Mouse (Mus musculus) leukemia stem cell, adult 10-12 weeks (primary cell): Measurements from ENCODE around the gene Caskin2. TPM values are rescaled to one million over a fixed set of nuclear protein-coding genes. Genes with fewer than 3 reads are reported as not detected.

Source experiments
- polyA plus RNA-seq: library from polyadenylated mRNA; stranded (reverse); fragments of >175 nt; gene quantifications from 2 replicates; pipeline ENCODE4 v1.2.3, GENCODE M21; 2012; ENCODE audit warnings: low replicate concordance

The Caskin2 gene
- 48.6 and 56.2 TPM in 2 replicates for polyA plus RNA-seq

GRCm38 (mm10) chr11:115813507-115814296 lies at the start of gene Caskin2:
Gene Caskin2 (minus strand): TSS chr11:115813639.

DNA sequence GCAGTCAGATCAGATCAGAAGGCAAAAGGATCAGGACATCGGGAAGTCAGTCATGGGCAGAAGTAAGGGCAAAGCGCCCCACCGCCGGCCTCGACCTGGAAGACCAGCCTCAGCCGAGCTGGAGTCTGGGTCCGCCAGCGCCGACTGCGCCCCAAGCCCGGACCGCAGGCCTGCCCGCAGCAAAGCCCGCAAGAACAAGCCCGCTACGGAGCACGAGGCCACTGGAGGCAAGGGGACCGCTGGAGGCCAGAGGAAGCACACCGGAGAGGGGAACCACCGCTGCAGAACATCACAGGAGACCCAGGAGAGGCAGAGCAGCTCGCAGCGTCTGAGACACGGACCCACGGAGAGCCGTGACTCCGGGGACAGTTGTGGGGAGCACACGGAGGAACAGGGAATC lies 44.9 kb upstream of the Caskin2 start, which contains the start of gene Myo15b:
Gene Myo15b, plus strand, starts transcription at position 53 of the 400 bp plus-strand sequence.

DNA sequence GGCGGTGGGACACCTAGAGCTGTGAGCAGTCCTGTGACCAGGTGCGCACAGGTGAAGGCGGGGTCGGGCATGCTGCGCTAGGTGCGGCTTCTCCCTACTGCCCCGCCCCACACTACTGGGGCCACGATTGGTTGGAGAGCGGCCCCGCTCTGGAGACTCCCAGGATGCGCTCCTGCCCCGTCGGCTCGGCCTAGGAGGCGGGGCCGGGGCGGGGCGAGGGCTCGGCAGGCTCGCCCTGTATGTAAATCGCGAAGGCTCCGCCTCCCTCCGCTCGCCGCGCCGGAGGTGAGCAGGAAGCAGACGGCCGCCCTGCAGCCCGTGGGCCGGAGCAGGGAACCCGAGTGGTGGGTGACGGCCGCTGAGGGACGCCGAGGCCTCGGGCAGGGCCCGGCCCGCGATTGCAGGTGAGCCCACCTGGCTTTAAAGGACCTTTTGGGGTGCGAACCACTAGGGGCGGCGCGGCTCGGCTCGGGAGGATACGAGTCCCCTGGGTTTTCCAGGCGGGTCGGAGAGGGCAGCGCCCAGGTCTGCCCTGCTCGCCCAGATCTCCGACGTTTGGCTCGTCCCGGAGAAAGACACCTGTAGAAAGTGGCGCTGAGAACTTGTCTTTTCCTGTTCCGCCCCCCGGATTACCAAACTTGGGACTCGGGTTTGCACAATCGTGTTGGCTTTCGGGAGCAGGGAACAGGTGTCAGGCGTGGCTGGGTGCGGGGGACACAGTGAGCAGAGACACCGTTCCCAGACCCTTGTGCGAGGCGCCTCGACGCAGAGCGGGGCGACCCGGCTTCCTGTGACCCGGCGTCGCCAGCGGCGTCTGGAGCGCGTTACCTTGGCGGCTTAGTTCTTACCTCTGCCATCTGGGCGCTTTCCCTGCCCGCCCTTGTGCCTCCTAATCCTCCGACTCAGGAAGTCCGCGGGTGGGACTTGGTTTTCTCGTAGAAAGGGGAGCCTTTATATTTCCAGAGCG lies 10.6 kb upstream of the Caskin2 start, which contains the start of gene Llgl2:
Gene Llgl2, plus strand, starts transcription at position 276 of the 967 bp plus-strand sequence.

DNA sequence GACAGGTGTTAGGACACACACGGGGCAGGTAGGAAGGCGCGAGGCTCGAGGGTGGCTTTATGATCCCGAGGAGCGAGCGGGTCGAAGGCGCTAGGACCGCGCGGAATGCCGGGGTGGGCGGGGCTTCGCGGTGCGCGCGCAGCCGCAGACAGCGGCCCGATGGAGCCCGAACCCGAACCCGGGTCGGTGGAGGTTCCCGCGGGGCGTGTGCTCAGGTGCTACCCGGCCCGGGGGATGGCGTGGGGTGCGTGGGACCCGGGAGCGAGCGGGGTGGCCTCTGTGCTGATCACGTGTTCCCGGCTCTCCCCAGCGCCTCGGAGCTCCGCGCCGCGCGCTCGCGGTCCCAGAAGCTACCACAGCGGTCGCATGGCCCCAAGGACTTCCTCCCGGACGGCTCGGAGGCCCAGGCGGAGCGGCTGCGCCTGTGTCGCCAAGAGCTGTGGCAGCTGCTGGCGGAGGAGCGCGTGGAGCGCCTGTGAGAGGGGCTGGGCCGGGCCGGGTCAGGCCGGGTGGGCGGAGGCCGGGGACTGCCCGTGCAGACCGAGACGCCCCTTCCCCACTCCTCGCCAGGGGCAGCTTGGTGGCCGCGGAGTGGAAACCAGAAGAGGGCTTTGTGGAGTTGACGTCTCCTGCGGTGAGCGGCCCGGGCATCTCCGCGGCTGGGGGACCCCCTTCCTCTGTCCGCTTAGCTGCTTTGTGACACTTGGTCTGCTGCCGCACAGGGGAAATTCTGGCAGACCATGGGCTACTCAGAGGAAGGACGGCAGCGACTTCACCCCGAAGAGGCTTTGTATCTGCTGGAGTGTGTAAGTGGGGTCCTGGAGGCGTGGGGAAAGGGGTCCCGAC lies 1.4 kb upstream of the Caskin2 start, which contains the start of gene Tsen54:
Gene Tsen54, plus strand, starts transcription at position 120 of the 846 bp plus-strand sequence.

DNA sequence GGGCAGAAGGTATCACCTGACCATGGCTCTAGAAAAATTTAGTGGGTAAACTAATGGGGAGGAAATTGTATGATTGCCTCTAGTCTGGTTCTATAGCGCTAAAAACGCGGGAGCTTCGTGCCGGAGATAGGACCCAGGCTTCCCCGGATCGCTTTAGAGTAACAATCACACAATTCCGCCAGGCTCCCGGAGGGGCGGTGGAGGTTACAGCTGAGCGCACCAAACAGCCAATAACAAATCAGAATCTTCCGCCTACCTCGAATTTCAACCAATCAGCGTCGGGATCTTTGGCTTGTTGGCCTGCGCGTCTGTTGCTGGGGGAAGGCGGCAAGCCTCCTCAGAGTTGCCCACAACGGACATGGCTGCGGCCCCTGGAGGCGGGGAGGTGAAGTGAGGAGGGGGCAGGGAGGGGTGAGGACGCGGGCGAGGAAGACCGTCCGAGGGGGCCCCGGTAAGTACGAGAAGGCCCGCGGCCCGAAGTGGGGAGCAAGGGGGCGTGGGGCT lies 48.3 kb downstream of the Caskin2 start, which contains the start of gene Tmem94:
Gene Tmem94, plus strand, starts transcription at position 331 of the 504 bp plus-strand sequence.

Other genes with a start within 250 kb of the Caskin2 start
- gene Nup85, start 249.2 kb downstream of the Caskin2 start, polyA plus RNA-seq, result 8.4 and 41.9 TPM in 2 replicates
- gene Mrps7, start 209.7 kb downstream of the Caskin2 start, polyA plus RNA-seq, result 33.6 and 41.2 TPM in 2 replicates
- 101 and 179 TPM in 2 replicates for gene Gga3, start 209.6 kb downstream of the Caskin2 start, polyA plus RNA-seq
- gene Mif4gd, start 200.7 kb downstream of the Caskin2 start, polyA plus RNA-seq, result 39.5 and 63.0 TPM in 2 replicates
- 44.8 and 51.3 TPM in 2 replicates for gene Slc25a19, start 185.3 kb downstream of the Caskin2 start, polyA plus RNA-seq
- 40.1 and 59.3 TPM in 2 replicates for gene Grb2, start 105.0 kb downstream of the Caskin2 start, polyA plus RNA-seq
- gene Tmem94, start 48.2 kb downstream of the Caskin2 start, polyA plus RNA-seq, result 45.5 and 78.4 TPM in 2 replicates
- gene Tsen54, start 1.1 kb upstream of the Caskin2 start, polyA plus RNA-seq, result 49.9 and 89.1 TPM in 2 replicates
- 15.1 and 17.7 TPM in 2 replicates for gene Llgl2, start 10.4 kb upstream of the Caskin2 start, polyA plus RNA-seq
- gene Myo15b, start 44.8 kb upstream of the Caskin2 start, polyA plus RNA-seq, result 0.06 and 0.23 TPM in 2 replicates
- gene Smim5, start 86.3 kb upstream of the Caskin2 start, polyA plus RNA-seq, result 7.9 and 16.4 TPM in 2 replicates
- gene Smim6, start 98.4 kb upstream of the Caskin2 start, polyA plus RNA-seq, result 0.56 and 1.1 TPM in 2 replicates
- 9.0 and 29.2 TPM in 2 replicates for gene Sap30bp, start 119.6 kb upstream of the Caskin2 start, polyA plus RNA-seq
- 6.9 and 21.1 TPM in 2 replicates for gene Recql5, start 119.8 kb upstream of the Caskin2 start, polyA plus RNA-seq
- 0.16 and 0.41 TPM in 2 replicates for gene Itgb4, start 161.1 kb upstream of the Caskin2 start, polyA plus RNA-seq
- gene Galk1, start 199.1 kb upstream of the Caskin2 start, polyA plus RNA-seq, result 23.8 and 28.8 TPM in 2 replicates
- 400 and 612 TPM in 2 replicates for gene H3f3b, start 214.3 kb upstream of the Caskin2 start, polyA plus RNA-seq
- 59.7 and 71.3 TPM in 2 replicates for gene Unk, start 216.7 kb upstream of the Caskin2 start, polyA plus RNA-seq